Mouse (Mus musculus): ENCODE measurements around the gene Kcnj3. TPM values are rescaled to one million over a fixed set of nuclear protein-coding genes. Genes with fewer than 3 reads are reported as not detected.
A peak's percentile ranks its signal among the peaks of the same experiment; 100 is the strongest.

Kcnj3 gene
- under 1 TPM; 0.15 to 0.25 TPM for total RNA-seq (2021)
- long read RNA-seq, experiment 1, result 0 reads
- long read RNA-seq, experiment 2, result 0 reads

DNA sequence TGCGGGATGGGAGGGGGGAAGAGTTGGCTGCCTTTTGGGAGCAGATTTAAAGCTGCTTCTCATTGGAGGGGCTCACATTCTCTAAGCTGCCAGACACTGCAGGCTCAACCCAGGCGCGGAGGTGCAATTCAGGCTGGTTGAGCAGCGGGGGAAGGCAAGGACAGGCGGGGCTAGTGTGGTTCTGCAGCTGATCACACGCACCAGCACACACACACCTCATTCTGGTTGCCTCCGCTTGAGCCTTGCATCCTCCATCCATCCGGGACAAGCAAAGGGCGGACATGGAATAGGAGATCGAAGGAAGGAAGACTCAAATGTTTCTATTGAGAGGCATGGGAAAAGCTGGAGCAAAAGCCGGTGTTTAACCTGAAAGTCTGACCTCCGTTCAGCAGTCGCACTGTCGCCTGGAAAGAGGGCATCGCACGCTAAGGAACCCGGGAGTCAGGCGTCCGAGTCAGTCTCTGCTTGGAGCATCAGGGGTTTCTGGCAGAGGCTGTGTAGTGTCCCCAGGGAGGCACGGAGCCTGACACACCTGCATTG lies at the start of gene Kcnj3:
Kcnj3 (plus strand) TSS at position 250 of the 540 bp plus-strand sequence.
- H3K4me3 ChIP-seq, result peak within 1 kb of the TSS; percentile 67
- intact Hi-C loops (cut with DNase I), result no loop called here
- H3K27ac ChIP-seq, result no peak within 1 kb of the TSS
- DNase-seq, result no peak
- no peak for TF ChIP-seq CTCF (IDR thresholded peaks at IDR 0.05)

DNA sequence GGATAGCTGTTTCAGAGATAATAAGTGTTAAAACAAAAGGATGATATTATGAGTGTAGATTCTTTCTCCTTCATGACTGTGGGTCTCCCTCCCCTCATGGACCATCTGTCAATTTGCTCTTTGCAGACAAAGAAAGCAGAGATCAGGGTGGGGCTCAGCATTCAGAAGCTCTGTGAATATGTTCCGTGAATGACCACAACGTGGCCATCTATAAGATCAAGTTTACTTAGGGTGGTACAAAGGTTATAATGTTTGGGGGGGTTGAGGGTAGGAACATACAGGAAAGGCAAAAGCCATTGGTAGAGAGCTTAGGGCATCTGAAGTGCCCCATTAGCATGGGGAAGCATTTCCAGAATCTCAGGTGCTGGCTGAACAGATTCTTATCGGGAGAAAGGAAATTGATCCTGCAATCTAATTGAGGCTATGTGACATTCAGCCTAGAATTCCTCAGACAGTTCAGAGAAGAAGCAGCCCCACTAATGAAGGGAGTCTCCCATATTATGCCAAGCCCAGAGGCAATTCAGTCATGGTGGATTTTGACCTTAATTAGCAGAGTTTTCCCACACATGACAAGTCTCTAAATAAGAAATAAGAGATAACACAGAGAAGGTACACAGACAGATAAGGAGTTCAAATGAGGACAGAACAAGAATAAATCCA lies 45.3 kb upstream of the Kcnj3 start:
- Histone ChIP-seq H3K4me3 (no peak overlapping the region), H3K27ac (no peak overlapping the region)
- intact Hi-C loops (cut with DNase I), result no loop called here
- TF ChIP-seq CTCF (IDR thresholded peaks at IDR 0.05), result no peak
- DNase-seq, result no peak

DNA sequence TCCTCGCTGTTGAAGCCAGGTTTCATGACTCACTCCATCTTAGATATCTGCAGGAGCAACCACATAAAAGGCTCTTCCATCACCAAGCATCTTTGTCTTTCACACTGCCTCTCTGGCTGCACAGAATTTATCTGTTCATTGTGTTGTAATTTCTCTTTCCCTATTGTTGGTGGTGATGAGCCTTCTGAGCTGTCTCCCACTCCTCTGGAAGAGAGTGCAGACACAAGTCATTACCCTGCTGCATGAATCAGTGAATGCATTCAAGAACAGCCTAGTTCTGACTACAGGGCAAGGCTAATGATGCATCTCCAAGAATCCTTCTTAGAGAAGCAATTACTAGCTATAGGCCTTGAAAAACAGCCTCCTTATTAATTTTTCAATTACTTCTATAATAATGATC lies 30.5 kb upstream of the Kcnj3 start:
- no peak for DNase-seq
- intact Hi-C loops (cut with DNase I), result no loop called here
- no peak overlapping the region for H3K4me3 ChIP-seq
- no peak for TF ChIP-seq CTCF (IDR thresholded peaks at IDR 0.05)
- H3K27ac ChIP-seq, result no peak overlapping the region

DNA sequence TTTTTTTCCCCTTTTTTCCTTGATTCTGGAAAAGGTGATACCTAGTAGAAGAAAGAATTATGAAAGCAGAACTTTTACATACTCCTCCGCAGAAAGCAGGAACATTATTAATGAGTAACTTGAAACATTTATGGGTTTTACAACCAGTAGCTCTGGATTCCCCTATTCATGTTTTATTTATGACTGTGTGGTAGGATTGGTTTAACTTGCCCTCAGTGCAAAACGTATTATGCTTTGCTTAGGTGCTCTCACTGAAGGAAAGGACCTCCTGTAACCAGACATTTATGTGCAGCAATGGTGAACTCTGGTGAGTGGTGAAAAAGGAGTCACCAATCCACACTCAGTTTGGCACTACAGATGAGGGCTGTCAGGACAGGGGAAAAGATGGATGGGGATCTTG lies 8.1 kb upstream of the Kcnj3 start:
- DNase-seq, result no peak
- intact Hi-C loops (cut with DNase I), result no loop called here
- no peak for TF ChIP-seq CTCF (IDR thresholded peaks at IDR 0.05)
- Histone ChIP-seq H3K27ac (no peak overlapping the region), H3K4me3 (no peak overlapping the region)

DNA sequence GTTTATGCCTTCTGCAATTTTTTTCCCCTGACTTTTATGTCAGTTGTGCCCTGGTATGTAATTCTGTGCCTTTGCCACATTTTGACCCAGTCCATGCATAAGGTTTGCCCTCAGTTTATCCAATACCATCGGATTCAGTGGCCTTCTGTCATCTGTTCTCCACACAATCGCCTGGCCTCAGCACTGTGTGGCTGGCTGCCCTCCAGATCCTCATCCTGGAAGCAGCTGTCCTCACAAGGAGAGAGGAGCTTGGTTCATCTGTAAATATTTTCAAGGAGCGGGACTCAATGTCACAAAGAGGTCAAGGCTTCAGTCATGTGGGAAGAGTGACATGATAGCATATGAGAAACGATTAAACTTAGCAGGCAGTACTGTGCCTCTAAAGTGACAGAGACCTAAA lies 3.7 kb upstream of the Kcnj3 start:
- TF ChIP-seq CTCF (IDR thresholded peaks at IDR 0.05), result no peak
- no peak for DNase-seq
- Histone ChIP-seq H3K4me3 (no peak overlapping the region), H3K27ac (no peak overlapping the region)
- intact Hi-C loops (cut with DNase I), result no loop called here

DNA sequence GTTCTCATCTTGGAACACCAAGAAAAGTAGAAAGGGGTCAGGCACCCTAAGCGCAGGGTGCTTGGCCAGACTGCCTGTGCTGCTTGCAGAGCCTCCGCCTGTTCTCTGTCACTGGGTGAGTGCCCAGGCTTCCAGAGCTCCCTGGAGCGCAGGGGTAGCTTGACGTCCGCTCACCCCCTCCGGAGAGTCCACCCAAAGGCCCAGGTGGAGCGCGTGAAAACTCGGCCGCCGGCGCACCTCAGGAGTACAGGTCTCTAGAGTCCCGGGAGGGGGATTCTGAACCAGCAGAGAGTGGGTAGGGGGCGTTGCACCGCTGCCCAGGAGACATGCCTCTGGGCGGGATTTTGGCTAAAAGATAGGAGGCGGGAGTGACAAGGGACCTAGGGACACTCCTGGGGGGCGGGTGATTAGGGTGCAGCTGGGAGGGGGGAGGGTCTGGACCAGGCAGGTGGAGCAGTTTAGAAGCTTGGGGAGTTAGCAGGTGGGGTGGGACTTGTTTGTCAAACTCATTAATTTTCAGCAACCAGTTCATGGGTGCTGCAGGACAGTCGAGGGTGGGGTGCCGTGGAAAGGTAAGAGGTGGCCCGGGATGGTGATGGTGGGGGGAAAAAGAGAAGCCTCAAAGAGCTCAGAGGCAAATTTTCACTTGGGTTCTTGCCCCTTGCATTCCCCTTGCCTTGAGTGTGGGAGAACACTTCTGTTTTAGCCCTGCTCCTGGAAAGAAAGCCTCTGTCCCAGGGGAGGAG lies 664 bp downstream of the Kcnj3 start:
- Histone ChIP-seq H3K4me3 (peak overlapping the region; percentile 67), H3K27ac (no peak overlapping the region)
- no peak for TF ChIP-seq CTCF (IDR thresholded peaks at IDR 0.05)
- DNase-seq, result peak; percentile 20
- intact Hi-C loops (cut with DNase I), result no loop called here

DNA sequence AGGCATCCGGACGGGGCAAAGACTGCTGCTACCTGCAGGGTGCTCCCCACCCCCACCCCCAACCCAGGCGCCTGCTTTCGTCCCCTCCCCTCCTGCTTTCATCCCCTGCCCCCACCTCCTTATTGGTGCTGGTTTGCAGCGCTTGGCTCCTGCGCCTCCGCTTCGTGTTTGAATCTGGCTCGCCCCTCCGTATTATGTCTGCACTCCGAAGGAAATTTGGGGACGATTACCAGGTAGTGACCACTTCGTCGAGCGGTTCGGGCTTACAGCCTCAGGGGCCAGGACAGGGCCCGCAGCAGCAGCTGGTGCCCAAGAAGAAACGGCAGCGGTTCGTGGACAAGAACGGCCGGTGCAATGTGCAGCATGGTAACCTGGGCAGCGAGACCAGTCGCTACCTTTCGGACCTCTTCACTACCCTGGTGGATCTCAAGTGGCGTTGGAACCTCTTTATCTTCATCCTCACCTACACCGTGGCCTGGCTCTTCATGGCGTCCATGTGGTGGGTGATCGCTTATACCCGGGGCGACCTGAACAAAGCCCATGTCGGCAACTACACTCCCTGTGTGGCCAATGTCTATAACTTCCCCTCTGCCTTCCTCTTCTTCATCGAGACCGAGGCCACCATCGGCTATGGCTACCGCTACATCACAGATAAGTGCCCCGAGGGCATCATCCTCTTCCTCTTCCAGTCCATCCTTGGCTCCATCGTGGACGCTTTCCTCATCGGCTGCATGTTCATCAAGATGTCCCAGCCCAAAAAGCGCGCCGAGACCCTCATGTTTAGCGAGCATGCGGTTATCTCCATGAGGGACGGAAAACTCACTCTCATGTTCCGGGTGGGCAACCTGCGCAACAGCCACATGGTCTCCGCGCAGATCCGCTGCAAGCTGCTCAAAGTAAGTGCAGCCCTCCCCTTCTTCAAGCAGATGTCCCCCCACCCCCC lies 1.5 kb downstream of the Kcnj3 start:
- intact Hi-C loops (cut with DNase I), result no loop called here
- DNase-seq, result no peak
- peak overlapping the region; percentile 67 for H3K4me3 ChIP-seq
- TF ChIP-seq CTCF (IDR thresholded peaks at IDR 0.05), result no peak
- no peak overlapping the region for H3K27ac ChIP-seq

DNA sequence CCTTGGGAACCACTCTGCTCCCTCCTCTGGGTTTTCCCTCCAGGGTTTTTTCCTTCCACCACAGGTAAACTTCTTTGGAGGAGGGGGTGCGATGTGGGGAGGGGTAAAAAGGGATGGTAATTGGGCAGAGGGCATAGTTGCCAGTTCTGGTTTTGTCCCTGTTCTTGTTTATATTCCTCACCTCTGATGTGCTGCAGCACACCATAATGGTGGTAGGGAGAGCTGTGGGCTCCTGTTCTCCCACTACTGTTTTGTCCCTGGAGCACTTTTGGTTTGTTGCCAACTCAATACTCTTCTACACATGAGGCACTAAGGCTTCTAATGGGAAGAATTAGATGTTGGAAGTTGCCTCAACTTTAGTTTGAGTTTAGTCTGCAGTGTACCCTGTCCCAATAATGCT lies 2.2 kb downstream of the Kcnj3 start:
- no peak overlapping the region for H3K4me3 ChIP-seq
- intact Hi-C loops (cut with DNase I), result no loop called here
- no peak for DNase-seq
- no peak overlapping the region for H3K27ac ChIP-seq
- TF ChIP-seq CTCF (IDR thresholded peaks at IDR 0.05), result no peak

DNA sequence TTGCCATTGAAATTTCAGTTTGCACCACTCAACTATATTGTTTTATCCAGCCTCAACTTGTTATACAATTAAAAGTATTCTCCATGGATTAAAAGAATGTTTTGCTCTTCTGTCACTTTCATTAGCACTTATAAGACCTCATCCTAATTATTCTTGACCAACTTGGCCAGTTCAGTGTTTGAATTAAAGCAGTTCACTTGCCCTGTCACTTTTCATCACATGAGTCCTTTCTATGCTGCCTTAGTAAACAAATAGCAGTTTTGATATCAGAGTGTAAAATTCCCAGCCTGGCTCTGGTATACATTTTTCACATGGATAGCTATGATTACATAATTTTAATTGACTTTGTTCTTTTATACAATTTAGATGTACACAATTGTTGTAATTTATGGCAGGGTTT lies 3.4 kb downstream of the Kcnj3 start:
- no peak overlapping the region for H3K27ac ChIP-seq
- no peak for TF ChIP-seq CTCF (IDR thresholded peaks at IDR 0.05)
- no peak for DNase-seq
- intact Hi-C loops (cut with DNase I), result no loop called here
- no peak overlapping the region for H3K4me3 ChIP-seq

DNA sequence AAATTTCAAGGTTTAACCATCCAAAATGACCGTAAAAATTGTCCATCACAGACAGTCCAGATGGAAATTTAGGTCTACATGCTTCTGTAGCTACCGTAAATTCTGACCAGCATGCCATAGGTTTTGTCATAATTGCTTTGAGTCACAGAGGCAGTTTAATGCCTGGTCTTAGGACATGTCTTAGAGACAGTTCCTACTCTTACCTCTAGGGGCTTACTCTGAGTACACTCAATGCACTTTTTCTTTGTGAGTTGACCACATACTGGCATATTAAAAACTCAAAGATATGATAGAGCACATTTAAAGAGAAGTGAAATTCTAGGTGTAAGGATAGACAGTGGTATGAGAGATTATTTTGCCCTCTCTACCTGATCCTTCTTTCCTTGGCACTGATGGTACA lies 6.2 kb downstream of the Kcnj3 start:
- DNase-seq, result no peak
- intact Hi-C loops (cut with DNase I), result no loop called here
- TF ChIP-seq CTCF (IDR thresholded peaks at IDR 0.05), result no peak; the same call in 1 of the 2 replicates
- H3K27ac ChIP-seq, result no peak overlapping the region
- no peak overlapping the region for H3K4me3 ChIP-seq

DNA sequence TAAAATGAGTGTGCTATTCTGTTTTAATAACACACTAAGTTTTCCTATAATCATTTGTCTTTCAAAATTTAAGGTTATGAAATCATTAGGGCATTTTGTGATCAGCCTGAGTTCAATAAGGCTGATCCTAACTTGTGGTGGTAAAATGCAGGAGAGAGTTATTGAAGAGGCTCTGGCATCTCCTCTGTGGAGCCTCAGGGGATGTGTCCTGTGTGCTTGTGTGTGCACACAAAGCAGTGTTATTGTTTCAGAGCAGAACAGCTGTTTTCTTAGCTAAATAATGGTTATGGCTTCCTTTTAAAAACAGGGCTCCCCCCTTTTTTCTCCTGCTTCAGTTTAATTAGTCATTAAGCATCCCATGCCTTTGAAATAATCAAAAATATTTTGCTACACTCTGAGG lies 11.5 kb downstream of the Kcnj3 start:
- no peak for TF ChIP-seq CTCF (IDR thresholded peaks at IDR 0.05)
- Histone ChIP-seq H3K4me3 (no peak overlapping the region), H3K27ac (no peak overlapping the region)
- no peak for DNase-seq
- intact Hi-C loops (cut with DNase I), result no loop called here

DNA sequence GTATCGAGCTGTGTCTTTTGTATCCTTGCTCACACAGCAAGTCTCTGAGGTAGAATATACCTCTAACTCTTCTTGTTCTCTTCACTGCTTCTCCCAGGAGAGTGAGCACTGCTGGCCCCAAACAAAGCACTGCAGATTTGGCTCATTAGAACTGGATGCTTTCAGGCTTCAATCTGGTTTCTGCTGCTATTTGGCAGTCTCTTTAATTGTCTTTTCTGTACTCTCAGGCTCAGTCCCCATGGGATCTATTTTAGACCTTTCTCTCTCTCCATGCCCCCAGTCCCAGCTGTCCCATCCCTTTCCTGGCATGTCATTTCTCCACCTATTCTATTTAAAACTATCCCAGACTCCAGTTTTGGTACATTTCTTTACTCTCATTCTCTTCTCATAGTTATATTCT lies 15.0 kb downstream of the Kcnj3 start:
- no peak overlapping the region for H3K4me3 ChIP-seq
- no peak overlapping the region for H3K27ac ChIP-seq
- no peak for DNase-seq
- intact Hi-C loops (cut with DNase I), result no loop called here
- no peak for TF ChIP-seq CTCF (IDR thresholded peaks at IDR 0.05)

All from gastrocnemius, adult 2 months (tissue).